Mouse (Mus musculus) urinary bladder, adult 2 months (tissue): ENCODE measurements around the gene Prss40. TPM values are rescaled to one million over a fixed set of nuclear protein-coding genes. Genes with fewer than 3 reads are reported as not detected.
"Not testable (repeated sequence)": the region's sequence is repeated elsewhere in the genome, so short reads cannot be mapped to it uniquely, and the experiment has no call there.

Experiments used
- DNase-seq: peaks from one replicate; pipeline ENCODE4 v3.0.0; 2022; ENCODE audit warnings: low spot score
- polyA plus RNA-seq: library from polyadenylated mRNA; depleted of rRNA; stranded (reverse); fragments of >200 nt; gene quantifications from 2 replicates; pipeline ENCODE4 v1.2.3, GENCODE M21; 2012; rRNA removed

Prss40 gene
- polyA plus RNA-seq, 1 experiment: not detected

DNA sequence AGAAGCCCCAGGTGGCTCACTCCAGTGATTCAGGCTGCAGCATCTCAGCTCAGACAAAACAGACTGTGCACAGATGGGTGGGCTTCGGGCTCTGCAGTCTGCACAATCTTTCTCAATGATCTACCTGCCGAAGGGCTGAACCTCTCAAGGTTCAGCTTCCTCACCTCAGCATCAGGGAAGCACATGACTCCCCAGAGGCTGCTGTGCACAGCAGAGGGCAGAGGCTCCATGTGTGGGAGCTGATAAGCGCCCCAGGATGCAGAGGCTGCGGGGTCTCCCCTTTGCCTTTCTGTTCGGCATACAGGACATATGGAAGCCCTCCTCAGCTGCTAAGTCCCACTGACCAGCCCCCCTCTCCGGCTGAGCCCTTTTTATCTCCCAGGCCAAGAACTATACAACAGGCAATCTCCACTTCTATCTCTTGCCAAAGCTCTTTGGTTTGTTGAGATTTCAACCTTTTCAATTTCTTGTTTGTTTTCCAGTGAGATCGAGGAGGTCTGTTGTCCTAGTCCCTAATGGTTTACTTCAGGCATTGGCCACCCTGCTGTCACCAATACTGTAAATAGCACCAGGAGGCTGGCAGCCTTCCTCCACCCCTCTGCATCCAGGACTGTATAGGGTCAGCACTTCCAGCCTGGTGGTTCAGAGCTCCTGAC is 25.6 kb downstream of the Prss40 start, which contains the start of gene Cfc1:
TSS of gene Cfc1 (plus strand) at position 606 of the 656 bp plus-strand sequence.
- not testable (repeated sequence) for DNase-seq

DNA sequence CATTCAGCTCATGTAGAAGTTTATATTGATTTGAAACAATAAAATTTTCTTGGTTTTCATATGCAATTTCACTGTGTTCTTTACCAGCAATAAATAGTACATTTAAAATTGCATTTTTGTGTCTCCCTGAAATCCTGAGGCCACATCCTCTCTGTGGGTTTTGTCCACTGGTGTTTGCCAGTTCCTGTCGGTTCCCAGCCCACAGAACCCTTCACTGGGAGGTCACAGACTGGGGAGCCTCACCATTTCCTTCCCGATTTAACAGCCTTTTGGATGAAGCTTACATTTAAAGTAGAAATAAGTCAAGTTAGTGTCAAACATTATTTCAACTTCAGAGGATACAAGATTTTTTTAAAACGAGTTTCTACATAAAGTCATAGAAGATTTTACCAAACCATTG is 26.2 kb downstream of the Prss40 start:
- DNase-seq: not testable (repeated sequence)

DNA sequence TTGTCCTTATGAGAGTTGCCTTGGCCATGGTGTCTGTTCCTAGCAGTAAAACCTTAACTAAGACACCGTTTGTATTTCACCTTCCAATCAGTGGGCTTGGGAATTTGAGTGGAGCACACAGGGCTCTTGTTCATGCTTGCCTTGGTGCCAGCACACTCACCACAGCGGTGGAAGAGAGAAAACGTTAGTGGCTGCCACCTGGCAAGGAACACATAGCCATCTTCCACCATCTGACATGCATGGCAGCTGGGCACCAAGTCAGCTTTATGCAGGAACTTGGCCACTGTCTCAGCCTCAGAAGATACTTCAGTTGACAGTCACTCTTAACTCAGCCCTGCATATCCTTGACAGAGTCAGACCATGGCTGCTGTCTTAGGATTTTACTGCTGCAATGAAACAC is 37.1 kb downstream of the Prss40 start:
- no peak for DNase-seq

DNA sequence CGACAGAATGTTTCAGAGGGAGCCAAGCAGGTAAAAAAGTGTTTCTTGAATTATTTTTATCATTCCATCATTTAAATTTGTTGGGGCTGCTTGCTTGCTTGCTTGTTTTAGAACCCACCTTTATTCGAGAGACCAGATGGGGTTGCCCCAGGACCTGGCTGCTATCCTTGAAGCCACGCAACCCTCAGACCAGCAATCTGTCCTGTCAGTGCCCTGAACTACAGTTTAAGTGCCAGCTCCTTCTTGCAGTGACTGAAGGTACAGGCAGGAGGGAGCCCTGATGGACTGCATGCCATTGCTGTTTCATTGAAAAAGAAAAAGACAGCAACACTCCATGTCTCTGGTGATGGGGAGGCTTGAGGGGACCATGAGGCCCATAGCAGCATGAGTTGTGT is 37.9 kb downstream of the Prss40 start:
- no peak for DNase-seq

DNA sequence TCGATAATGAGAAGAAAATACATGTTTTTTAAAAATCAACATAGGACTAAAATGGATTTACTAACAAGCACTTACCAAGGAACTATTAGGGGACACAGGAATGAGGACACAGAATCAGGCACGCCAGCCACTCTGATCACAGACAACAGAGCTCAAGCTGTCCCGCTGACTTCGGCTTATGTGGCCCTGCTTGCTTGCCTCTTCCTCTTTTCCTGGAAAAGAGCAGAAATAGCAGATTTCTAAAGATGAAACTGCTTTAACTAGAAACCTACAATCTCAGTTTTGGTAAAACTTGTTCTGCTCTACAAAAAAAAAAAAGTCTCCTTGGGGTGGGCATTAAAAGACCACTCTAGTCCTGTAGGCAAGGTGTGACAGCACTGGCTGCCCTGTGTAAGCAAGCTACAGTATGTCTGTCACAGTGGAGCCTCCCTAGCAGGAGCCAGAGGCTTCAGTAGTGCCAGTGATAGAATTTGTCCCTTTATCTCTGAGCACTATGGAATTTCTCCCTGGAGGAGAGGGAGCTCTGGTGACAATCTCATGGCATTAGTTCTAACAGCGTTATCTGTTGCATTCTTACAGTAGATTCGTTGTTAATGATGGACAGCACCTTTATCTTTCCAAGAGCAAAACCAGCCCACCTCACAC is 38.4 kb downstream of the Prss40 start:
- DNase-seq: no peak

DNA sequence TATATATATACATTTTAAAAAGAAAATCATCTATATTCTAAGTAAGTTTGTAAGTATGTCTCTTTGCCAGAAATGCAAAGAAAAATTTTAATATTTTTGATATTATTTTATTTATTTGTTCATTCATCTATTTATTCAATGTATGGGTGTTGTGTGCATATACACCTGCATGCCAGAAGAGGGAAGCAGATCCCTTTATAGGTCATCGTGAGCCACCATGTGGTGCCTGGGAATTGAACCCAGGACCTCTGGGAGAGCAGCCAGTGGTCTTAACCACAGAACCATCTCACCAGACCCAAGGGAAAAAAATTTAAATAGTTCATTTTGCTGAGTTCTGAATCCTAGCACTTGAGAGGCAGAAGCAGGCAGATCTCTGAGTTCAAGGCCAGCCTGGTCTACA is 42.5 kb downstream of the Prss40 start:
- DNase-seq: no peak

DNA sequence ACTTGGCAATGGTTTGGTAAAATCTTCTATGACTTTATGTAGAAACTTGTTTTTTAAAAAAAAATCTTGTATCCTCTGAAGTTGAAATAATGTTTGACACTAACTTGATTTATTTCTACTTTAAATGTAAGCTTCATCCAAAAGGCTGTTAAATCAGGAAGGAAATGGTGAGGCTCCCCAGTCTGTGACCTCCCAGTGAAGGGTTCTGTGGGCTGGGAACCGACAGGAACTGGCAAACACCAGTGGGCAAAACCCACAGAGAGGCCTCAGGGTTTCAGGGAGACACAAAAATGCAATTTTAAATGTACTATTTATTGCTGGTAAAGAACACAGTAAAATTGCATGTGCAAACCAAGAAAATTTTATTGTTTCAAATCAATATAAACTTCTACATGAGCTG is 42.9 kb downstream of the Prss40 start:
- not testable (repeated sequence) for DNase-seq

DNA sequence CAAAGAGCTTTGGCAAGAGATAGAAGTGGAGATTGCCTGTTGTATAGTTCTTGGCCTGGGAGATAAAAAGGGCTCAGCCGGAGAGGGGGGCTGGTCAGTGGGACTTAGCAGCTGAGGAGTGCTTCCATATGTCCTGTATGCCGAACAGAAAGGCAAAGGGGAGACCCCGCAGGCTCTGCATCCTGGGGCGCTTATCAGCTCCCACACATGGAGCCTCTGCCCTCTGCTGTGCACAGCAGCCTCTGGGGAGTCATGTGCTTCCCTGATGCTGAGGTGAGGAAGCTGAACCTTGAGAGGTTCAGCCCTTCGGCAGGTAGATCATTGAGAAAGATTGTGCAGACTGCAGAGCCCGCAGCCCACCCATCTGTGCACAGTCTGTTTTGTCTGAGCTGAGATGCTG is 43.4 kb downstream of the Prss40 start:
- not testable (repeated sequence) for DNase-seq

DNA sequence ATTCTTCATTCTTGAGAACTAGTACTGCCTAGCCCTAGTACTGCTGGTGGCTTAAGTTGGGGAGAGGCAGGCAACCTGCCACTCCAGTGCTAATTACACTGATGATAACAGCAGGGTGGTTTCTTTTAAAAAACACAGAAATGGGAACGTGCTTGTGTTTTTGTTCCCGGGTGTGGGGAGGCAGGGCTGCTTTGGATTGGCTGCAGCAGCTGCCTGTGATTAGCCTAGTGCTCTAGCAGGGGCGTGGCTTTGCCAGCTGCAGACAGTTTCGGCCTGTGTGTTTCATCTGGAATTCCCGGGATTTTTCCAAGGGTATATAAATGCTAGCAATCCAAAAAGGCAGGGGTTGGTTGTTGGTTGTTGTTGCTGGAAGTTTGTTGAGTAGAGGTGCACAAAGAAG is 44.1 kb downstream of the Prss40 start:
- no peak for DNase-seq

DNA sequence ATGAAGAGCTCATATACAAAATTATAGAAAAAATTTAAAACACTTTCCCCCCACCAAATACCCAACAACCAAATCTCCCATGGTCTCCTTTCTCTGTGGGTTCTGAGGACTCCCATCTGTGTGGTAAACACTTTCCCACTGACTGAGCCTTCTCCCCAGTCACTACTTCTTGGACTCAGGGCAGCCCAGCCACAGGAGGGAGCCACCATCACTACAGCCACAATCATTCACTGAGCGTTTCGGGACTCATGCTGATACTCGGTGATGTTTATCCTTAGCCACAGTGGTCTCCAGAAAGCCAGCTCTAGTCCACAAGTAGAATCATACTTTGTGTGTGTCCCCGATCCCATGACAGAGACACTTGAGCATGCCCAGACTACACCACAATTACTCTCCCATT is 47.7 kb downstream of the Prss40 start:
- DNase-seq: no peak

DNA sequence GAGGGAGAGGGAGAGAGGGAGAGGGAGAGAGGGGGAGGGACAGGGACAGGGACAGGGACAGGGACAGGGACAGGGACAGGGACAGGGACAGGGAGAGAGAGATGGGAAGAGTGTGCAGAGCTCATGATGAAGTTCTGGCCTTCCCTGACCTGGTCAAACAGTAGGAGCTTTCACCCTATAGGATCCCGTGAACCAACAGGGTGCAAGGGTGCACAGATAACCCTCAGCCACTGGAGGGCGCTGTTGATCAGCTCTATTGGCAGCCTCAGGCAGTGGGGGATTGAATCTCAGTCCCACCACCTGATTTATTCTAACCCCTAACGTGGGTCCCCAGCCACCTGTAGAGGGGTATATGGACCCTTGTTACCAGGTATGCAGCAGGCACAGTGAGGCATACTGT is 49.7 kb downstream of the Prss40 start:
- no peak for DNase-seq

DNA sequence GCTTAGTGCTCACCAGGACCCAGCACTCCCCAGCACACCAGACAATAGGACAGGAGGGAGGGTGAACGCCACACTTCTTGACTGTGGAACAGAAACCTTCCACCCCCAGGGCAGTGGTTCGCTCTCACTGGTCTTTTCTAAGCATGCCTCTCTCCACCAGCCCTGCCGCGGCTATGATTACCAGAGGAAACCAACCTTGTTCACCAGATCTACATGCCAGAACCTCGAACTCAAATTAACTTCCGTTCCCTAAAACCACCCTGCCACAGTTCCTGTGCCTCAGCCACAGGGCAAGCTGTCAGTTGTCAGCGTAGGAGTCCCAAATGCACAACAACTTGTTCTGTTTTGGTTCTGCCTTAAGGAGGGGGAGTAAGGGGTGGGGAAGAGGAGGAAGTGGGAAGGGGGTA is 50.2 kb downstream of the Prss40 start:
- no peak for DNase-seq

DNA sequence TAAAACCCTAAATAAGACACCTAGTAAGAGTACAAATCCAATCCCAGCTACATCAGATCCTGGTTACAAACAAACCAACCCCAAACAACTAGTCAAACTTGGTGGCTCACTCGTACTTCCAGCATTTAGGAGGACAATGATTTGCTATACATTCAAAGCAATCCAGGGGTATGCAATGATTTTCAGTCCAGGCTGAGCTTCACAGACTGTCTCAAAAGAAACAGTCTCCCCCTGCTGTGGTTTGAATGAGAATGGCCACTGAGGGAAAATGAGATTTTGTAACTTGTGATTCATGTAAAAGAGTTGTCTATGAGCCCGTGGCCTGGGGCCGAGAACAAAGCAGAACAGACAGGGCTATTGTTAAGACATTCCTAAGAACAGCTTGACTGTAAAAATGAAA is 52.8 kb downstream of the Prss40 start:
- no peak for DNase-seq

DNA sequence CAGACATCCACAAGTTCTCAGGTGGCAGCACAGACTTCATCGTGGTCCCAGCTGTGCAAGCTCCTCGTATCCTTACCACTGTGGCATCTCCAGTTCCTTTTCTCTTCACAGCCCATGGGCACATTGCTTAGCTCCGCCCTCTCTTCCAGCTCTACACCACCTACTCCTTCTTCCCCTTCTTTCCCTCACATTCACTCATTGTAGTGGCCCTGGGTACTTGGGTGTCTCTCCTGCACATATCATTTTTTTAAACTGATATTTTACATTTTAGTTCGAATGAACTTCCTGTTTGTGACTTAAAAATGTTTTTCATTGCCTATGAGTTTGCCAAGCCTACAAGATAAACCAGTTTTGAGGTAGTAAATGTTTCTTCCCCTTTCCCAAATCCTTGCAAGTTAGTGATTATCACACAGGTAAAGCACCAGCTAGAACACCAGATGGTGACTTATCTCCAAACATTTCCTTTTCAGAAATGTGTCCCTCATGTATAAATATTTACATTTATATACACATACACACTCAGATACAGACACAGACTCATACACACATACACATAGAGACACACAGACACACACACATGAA is 54.7 kb downstream of the Prss40 start:
- DNase-seq: no peak

DNA sequence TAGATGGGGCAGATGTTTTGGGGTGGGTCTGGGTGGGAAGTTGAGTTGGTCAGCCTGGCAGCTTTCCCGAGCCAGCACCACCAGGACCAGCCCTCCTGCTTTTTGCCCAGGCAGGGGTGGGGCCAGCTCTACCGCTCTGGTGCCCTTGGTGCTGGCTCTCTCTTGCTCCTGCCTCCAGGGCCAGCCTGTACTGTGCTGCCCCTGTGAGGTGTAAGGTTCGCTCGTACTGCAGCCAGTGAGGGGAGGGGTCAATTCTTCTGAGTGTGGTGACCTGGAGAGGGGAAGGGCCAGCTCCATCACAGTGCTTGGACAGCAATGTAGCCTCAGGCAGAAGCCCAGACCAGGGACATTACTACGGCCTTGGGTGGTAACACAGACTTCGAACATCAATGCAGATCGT is 55.4 kb downstream of the Prss40 start:
- DNase-seq: no peak

DNA sequence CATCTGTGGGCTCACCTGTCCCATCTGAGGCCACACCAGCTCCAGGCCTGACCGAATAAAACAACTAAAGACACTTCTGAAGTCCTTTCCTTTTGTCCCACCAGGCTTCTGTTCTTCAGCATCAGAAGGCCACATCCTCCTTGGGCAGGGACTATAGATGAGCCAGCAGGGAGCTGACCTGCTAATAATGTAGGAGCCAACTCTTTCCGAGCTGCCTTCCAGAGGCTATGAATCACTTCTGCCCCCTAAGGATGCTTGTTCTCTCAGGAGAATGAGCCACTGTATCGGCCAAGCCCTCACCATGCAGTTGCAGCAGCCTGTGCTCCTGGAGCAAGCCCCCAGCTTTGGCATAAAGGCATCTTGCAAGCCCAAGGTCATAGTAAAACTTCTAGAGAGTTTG is 57.8 kb downstream of the Prss40 start:
- no peak for DNase-seq

Other genes starting within 250 kb of the Prss40 start
- gene Ccdc115, start 121.3 kb downstream of the Prss40 start, polyA plus RNA-seq: 34.3 and 41.4 TPM in 2 replicates
- gene Imp4, start 121.1 kb downstream of the Prss40 start, polyA plus RNA-seq: 25.4 TPM in 2 replicates
- gene Ptpn18, start 101.2 kb downstream of the Prss40 start, polyA plus RNA-seq: 21.8 and 33.6 TPM in 2 replicates
- not detected in 2 replicates for gene Prss39, start 62.5 kb downstream of the Prss40 start, polyA plus RNA-seq
- gene Cfc1, start 25.3 kb downstream of the Prss40 start, polyA plus RNA-seq: 0.34 and 0.35 TPM in 2 replicates
- 0.01 TPM in 1 of 2 replicates, not detected in the other for gene Amer3, start 18.7 kb upstream of the Prss40 start, polyA plus RNA-seq